Mouse (Mus musculus): ENCODE measurements at regions not wholly inside any gene's neighbourhood (a gene's known extent, or its start where the extent isn't known, plus 50 kb on each side); places are given as distances from the start of the nearest gene placed in this dataset.

GRCm38 (mm10) chr12:118784643-118785042, 61.5 kb upstream of the Sp8 start:
- DNase-seq: no peak

DNA sequence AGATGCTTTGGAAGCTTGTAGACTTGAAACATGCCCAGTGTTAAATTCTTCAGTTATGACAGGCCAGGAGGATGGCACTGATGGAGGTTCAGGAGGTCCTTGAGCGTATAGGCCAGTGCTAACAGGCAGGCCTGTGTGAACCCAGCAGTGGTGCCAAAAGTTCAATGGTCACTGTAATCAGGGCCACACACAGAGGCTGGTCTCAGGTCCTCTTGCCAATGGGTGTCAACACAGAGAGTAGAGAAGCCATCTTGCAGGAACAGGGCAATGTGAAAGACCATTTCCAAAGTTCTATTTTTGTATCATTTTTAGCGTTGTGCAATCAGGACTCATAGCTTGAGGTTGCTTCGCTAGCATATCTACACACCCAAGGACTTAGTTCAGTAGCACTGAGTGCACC, 64.2 kb upstream of the Sp8 start:
- DNase-seq: no peak

GRCm38 (mm10) chr12:118775463-118776064, 70.6 kb upstream of the Sp8 start:
- no peak for DNase-seq

- no peak for DNase-seq
Measured at GRCm38 (mm10) chr12:118772790-118773189, 73.3 kb upstream of the Sp8 start.

DNA sequence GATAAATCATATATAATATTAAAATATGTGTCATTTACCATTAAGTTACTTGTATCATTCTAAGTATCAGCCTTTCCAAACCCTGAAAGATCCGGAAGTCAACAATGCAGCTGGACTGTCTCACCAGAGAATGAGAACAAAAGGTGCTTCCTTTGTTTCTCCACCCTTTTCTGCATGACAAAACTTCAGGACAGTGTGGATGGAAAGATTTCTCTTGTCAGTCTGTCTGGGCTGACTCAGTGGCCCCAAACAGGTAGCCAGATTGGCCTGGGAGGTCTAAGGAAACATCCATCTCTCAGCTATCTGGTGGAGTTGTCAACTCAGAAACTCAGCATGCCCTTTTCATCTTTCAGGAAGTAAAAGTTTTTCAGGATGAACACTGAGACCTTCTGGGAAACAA, 79.7 kb upstream of the Sp8 start:
- no peak for DNase-seq

DNA sequence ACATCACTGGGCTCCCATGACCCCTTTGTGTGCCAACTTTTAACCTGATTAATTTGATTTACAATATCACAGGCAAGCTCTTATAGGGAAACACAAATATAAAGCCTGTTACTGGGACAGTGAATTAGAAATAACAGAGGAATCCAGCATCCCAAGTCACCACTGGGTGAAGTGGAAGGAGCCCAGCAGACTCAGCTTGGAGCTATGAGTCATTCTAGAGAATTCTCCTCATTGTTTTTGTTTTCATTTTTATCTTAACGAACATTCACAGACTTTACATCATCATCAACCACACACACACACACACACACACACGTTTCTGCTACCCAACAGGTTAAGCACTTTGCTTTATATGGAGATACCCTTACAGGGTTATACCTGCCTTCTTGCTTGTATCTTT, 92.1 kb upstream of the Sp8 start:
- no peak for DNase-seq

- DNase-seq: no peak
Measured at GRCm38 (mm10) chr12:118739103-118739502, 107.0 kb upstream of the Sp8 start.

GRCm38 (mm10) chr12:118725891-118726290, 120.2 kb upstream of the Sp8 start:
- DNase-seq: no peak

- DNase-seq: no peak
Measured at GRCm38 (mm10) chr12:118719878-118720573, 126.1 kb upstream of the Sp8 start.

DNA sequence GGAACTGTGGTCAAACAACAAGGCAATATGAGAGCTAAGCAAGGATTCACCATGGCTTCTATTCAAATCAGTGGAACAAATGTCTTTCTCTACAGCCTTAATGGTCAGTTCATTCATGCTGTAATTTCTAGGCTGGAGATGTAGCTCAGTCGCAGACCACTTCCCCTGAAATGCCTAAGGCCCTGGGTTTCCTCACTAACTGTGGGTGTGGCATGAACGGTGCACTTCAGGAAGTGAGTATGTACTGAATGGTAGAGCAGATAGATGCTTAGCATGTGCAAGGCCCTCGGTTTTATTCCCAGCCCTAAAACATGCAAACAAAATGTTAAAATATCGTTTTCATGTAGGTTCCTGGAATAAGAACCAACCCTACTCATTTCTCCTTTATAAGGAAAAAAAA, 129.3 kb upstream of the Sp8 start:
- DNase-seq: no peak

- DNase-seq: no peak
Measured at GRCm38 (mm10) chr12:118706626-118707025, 139.5 kb upstream of the Sp8 start.

DNA sequence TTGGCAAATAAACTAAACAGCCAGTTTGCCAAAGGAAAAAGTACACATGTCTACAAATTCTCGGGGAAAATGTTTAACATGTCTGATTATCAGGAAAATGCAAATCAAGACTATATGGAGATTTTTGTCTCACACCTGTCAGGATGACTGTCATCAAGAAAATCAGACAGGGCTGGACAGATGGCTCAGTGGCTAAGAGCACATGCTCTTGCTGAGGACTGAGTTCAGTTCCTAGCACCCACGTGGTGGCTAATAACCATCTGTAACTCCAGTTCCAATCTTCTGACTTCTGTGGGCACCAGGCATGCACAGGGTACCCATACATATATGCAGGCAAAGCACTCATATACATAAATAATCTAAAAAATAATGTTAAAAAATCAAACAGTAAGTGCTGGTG, 141.3 kb upstream of the Sp8 start:
- DNase-seq: no peak

- no peak for DNase-seq
Measured at GRCm38 (mm10) chr12:118703730-118704129, 142.4 kb upstream of the Sp8 start.

DNA sequence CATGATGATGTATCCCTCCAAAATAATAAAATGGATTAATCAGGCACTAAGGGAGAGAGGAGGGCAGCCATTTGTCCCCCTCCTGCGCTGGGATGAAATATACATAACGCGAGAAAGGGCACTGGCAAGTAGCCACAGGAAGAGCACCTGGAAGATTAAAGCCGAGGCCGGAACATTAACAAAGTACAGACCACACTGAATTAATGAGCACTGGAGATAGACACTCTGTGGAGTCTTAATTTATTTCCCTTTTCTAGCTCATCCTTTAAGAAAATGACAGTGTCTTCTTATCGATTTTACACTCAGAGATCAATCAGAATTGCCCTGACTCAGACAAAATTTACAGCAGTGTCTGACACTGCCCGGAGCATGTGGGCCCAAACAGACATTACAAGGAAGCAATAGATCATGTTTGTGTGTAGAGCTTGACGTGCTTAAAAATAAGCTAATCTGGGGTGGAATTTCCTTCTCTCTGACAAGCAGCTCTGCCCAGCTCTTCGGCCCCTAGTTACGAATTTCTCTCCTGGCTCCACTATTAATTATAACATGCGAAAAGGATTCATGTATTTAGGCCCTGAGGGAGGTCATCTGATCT, 143.0 kb upstream of the Sp8 start:
- no peak for DNase-seq

- no peak for DNase-seq
Measured at GRCm38 (mm10) chr12:118701838-118702237, 144.3 kb upstream of the Sp8 start.

- DNase-seq: no peak
Measured at GRCm38 (mm10) chr12:118698110-118698509, 148.0 kb upstream of the Sp8 start.

DNA sequence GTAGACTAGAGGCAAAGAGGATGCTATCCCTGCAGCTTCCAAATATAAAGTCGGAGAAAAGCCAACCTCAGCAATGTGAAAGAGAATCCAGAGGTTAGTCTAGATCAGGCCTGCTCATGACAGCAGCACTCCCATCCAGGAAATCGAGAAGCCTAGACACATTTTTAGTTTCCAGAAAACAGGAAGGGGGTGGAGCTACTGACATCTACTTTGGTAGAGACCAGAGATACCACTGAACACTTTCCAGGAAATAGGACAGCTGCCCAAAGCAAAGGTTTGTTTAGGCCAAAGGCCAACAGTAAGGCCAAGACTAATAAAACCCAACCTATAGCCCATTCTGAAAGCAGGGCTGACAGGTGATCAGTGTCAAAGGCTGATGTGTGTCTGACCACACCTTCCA, 151.4 kb upstream of the Sp8 start:
- DNase-seq: no peak

DNA sequence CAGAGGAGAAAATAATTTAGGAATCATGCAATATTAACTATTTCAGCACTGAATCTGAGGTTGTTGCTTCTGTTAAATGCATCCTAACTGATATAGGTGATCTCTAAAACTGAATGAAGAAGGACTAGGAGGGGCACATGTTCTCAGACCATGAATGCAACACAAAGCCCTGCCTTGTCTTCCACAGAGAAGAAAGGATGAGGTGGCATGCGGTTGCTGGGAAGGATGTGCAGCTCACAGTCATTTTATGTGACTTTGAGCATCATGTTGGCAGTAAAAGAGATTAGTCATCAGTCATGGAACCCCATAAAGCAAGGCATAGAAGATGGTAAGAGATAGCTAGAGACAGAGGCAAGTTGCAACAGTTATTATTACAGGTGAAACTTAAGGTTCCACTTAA, 163.2 kb upstream of the Sp8 start:
- no peak for DNase-seq

GRCm38 (mm10) chr12:118677989-118678388, 168.1 kb upstream of the Sp8 start:
- no peak for DNase-seq

- DNase-seq: no peak
Measured at GRCm38 (mm10) chr12:118661575-118661974, 184.6 kb upstream of the Sp8 start.

DNA sequence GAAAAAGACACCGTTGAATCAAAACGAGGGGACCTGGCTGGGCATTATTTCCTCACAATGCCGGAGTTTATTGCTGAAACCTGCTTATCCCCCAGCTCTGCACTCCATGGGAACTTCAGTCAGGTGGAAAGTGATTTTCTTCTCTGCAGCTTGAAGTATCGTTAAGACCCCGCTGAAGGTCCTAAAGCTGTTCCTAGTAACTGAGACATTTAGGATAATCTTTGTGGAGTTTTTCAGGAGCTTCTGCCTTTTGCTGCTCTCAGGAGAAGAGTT, 185.0 kb upstream of the Sp8 start:
- DNase-seq: no peak

DNA sequence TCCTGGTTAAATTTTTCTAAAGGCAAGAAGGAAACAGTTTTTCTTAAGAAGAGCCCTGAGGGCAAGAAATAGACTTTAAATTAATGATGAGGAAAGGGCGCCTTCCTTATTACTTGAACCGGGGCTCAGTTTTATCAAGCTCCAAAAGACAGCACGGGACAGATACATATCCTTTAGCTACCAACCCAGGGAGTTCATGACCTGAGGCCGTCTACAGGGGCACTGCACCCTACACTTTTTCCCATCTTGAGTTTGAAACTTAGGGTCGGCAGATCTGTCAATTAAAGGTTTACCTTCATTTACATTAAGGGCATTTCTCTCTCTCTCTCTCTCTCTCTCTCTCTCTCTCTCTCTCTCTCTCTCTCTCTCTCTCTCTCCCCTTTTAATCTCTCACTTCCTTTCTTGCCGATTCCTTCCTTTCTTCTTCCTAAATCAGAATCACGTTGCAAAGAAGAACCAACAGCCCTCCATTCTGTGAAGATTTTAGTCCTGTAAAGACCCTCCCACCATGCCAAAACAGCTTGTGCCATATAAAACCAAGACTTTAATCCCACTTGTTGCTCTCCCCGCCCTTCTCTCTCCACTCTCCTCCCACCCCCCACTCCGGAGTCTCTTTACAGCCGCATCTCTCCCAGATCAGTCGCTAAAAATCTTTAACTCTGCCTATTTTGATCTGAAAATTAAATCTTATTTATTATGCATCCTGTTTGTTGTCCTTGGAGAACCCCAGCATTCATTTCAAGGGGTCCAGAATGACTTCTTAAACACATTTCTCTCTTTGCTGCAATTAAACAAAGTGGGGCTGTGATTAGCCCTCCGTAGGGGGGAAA, 185.5 kb upstream of the Sp8 start:
- DNase-seq: no peak

GRCm38 (mm10) chr12:118659240-118660120, 186.6 kb upstream of the Sp8 start:
- no peak for DNase-seq
